Mouse (Mus musculus): ENCODE results near the gene Gjc1. TPM values are rescaled to one million over a fixed set of nuclear protein-coding genes. Genes with fewer than 3 reads are reported as not detected.

Gene Gjc1
- polyA plus RNA-seq, 1 experiment from 2014 or later, result 78.5 TPM

DNA sequence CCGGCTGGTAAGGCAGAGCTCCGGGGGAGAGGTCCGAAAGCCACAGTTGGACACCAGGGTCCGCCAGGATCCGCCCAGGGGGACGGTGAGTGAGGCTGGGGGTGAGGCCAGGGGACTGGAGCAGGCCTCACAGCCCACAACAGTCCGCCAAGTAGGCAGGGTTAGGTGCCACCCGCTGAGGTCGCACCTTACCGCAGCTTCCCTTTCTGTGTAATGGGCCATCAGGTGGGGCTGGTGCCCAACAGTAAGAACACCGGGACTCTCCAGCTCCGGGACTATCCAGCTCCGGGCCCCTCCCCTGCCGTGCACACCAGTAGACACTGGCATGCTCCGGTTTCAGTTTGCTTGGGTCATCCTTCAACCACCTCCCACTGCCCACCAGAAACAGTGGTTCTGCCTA lies 57.3 kb downstream of the Gjc1 start:
- ATAC-seq (ENCODE audit: low FRiP score), result no peak
- Histone ChIP-seq H3K4me1 (replicated peaks; ENCODE audit: control insufficient read depth, insufficient read depth, low read length) (peaks cover 6% of the 10 kb centered on the region; the same call in 1 of the 2 replicates), H3K4me2 (replicated peaks; ENCODE audit: low read depth, low read length) (peak overlapping the region; percentile 99), H3K4me3 (ENCODE audit: low read depth, low read length) (peak overlapping the region; percentile 58), H3K27me3 (ENCODE audit: control insufficient read depth, insufficient read depth, low read length) (peaks cover 6% of the 10 kb centered on the region), H3K36me3 (ENCODE audit: control insufficient read depth, insufficient read depth, low read length) (no peaks in the 10 kb centered on the region), H3K9me3 (ENCODE audit: control insufficient read depth, low read length) (no peaks in the 10 kb centered on the region), H3K9ac (ENCODE audit: low read depth, low read length) (peak overlapping the region; percentile 66), H3K27ac (ENCODE audit: low read depth, low read length) (0 out of 2 replicates have a peak overlapping the region, but pooled peaks have one; percentile 1)
- WGBS, result 5% methylated on average over 15 of the region's 15 CpGs
- DNase-seq (ENCODE audit: low spot score), result no peak

DNA sequence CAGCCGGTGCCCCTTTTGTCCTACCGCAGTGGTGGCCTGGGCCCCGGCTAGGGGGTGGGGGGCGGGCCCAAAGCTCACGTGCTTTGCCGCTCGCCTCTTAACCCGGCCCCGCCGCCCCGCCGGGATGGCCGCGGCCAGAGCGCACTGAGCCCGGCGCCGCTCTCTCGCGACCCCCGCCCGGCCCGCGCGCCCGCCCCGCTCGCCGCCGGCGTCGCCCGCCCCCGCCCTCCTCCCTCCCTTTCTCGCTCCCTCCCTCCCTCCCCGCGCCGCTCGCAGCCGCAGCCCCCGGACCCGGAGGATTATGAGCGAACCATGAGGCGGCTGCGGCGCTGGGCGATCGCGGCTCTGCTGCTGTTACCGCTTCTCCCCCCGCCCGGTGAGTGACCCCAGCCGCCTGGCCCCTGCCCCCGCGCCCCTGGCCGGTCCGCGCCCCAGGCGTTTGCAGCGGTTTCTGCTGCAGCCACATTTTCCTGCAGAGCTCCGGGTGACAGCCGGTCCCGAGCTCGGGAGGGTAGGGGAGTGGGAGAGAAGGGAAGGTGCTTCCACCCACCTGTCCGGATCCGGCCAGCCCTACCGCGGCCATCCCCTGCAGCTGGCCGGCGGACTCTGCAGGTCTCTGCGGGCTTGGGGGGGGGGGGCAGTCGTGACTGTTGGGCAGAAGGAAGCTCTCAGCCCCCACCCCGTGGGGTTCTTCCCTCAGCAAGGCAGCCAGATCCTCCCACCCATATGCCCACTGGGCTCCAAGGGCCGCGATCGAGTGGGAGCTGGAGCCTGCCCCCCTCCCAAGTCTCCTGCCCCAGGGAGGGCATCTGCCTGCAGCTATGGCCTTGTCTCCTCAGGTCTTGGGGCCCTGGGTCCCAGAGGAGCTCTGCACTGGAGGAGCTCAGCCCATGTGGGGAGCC lies 57.9 kb downstream of the Gjc1 start, which contains the start of gene Adam11:
Gene Adam11, plus strand, starts transcription at position 131 of the 902 bp plus-strand sequence.
- Histone ChIP-seq H3K9ac (ENCODE audit: low read depth, low read length) (peak within 1 kb of the TSS; percentile 66), H3K36me3 (ENCODE audit: control insufficient read depth, insufficient read depth, low read length) (no peaks in the 10 kb centered on the region), H3K4me1 (replicated peaks; ENCODE audit: control insufficient read depth, insufficient read depth, low read length) (peaks cover 4% of the 10 kb centered on the region; the same call in 1 of the 2 replicates), H3K27me3 (ENCODE audit: control insufficient read depth, insufficient read depth, low read length) (peaks cover 6% of the 10 kb centered on the region), H3K4me2 (replicated peaks; ENCODE audit: low read depth, low read length) (peak within 1 kb of the TSS; percentile 99), H3K4me3 (ENCODE audit: low read depth, low read length) (peak within 1 kb of the TSS; percentile 58), H3K27ac (ENCODE audit: low read depth, low read length) (peak within 1 kb of the TSS; percentile 1; the same call in 1 of the 2 replicates), H3K9me3 (ENCODE audit: control insufficient read depth, low read length) (no peaks in the 10 kb centered on the region)
- peak; percentile 52; the same call in 1 of the 2 replicates for ATAC-seq (ENCODE audit: low FRiP score)
- under 1% methylated on average over 38 of the region's 76 CpGs for WGBS
- DNase-seq (ENCODE audit: low spot score), result peak; percentile 54

DNA sequence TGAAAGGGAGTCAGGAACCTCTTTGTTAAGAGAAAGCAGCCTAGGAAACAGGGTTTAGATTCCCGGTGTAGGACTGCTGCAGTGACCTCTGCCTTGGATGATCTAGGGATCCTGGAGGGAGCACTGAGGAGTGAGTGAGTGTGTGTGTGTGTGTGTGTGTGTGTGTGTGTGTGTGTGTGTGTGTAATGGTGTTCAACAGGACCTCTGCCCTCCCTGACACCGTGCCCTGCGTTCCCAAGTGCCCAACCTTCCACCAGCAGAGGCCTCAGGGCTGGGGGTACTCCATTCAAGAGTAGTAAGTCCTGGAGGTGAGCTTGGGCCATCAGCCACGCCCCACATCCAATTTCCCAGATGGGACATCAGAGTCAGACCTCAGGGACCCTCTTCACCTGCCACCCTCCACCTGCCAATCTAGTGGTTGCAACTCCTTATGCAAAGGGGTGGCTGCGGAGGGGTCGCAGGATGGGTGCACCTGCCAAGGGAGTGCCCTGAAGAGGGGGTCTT lies 58.6 kb downstream of the Gjc1 start:
- 0 out of 2 replicates have a peak, but pooled peaks have one; percentile 15 for ATAC-seq (ENCODE audit: low FRiP score)

DNA sequence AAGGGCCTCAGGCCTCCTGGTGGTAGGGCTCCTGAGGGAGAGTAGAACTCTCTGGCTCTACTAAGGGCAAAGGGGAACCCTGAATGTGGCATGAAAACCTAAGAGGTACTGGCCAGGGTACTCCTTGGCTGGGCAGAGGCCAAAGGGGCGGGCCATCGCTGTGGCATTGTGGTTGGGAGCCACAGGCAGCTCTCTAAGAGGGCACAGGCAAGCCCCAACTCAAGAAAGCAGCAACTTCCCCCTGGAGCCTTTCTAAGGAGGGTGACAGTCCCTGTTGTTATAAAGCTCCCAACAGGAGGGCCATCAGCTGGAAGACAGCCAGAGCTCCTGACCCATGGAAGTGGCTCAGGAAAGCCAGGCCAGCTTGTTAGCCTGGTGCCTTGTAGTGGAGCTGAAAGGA lies 60.5 kb downstream of the Gjc1 start:
- peaks cover 6% of the 10 kb centered on the region; the same call in 1 of the 2 replicates for H3K27me3 ChIP-seq (ENCODE audit: control insufficient read depth, insufficient read depth, low read length)
- H3K9ac ChIP-seq (ENCODE audit: low read depth, low read length), result no peak overlapping the region
- DNase-seq (ENCODE audit: low spot score), result no peak

More for the DNA sequence above, 58.6 kb downstream of the Gjc1 start:
- no peak for DNase-seq (ENCODE audit: low spot score)
- Histone ChIP-seq H3K27ac (ENCODE audit: low read depth, low read length) (no peak overlapping the region), H3K9ac (ENCODE audit: low read depth, low read length) (peak overlapping the region; percentile 66; the same call in 1 of the 2 replicates), H3K9me3 (ENCODE audit: control insufficient read depth, low read length) (no peaks in the 10 kb centered on the region), H3K4me2 (replicated peaks; ENCODE audit: low read depth, low read length) (peak overlapping the region; percentile 99), H3K4me1 (replicated peaks; ENCODE audit: control insufficient read depth, insufficient read depth, low read length) (peaks cover 4% of the 10 kb centered on the region; the same call in 1 of the 2 replicates), H3K4me3 (ENCODE audit: low read depth, low read length) (peak overlapping the region; percentile 58), H3K36me3 (ENCODE audit: control insufficient read depth, insufficient read depth, low read length) (no peaks in the 10 kb centered on the region), H3K27me3 (ENCODE audit: control insufficient read depth, insufficient read depth, low read length) (peaks cover 6% of the 10 kb centered on the region)
- WGBS, result 14% methylated on average over 6 of the region's 6 CpGs

DNA sequence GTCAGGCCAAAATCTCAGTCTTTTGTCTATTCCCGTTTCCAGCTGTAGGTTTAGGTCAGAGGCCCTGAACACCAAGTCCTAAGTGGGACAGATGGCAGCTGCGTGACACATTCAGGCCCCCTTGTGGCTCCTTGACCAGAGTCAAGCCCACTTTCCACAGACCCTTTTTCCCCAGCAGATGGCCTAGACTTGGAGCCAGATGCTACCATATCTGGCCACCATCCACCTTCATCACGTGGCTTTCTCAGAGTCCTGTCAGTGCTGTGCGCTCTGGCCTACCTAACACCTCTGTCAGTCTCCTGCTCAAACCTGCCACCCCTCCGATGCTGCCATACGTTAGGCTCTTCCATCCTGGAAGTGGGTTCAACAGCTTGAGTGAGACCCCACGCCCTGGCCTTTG lies 64.1 kb downstream of the Gjc1 start:
- no peak overlapping the region for H3K4me2 ChIP-seq (replicated peaks; ENCODE audit: low read depth, low read length)
- no peak overlapping the region for H3K9ac ChIP-seq (ENCODE audit: low read depth, low read length)
- ATAC-seq (ENCODE audit: low FRiP score) (no peak), DNase-seq (ENCODE audit: low spot score) (no peak)
- no peak overlapping the region for H3K4me3 ChIP-seq (ENCODE audit: low read depth, low read length)
- no peaks in the 10 kb centered on the region for H3K9me3 ChIP-seq (ENCODE audit: control insufficient read depth, low read length)
- peaks cover 8% of the 10 kb centered on the region; the same call in 1 of the 2 replicates for H3K4me1 ChIP-seq (replicated peaks; ENCODE audit: control insufficient read depth, insufficient read depth, low read length)
- H3K27ac ChIP-seq (ENCODE audit: low read depth, low read length), result 0 out of 2 replicates have a peak overlapping the region, but pooled peaks have one; percentile 54
- WGBS, result 74% methylated on average over 7 of the region's 7 CpGs
- H3K36me3 ChIP-seq (ENCODE audit: control insufficient read depth, insufficient read depth, low read length), result no peaks in the 10 kb centered on the region
- H3K27me3 ChIP-seq (ENCODE audit: control insufficient read depth, insufficient read depth, low read length), result no peaks in the 10 kb centered on the region

More for the DNA sequence above, 60.5 kb downstream of the Gjc1 start:
- WGBS, result 92% methylated on average over 2 of the region's 2 CpGs
- H3K4me1 ChIP-seq (replicated peaks; ENCODE audit: control insufficient read depth, insufficient read depth, low read length), result peaks cover 9% of the 10 kb centered on the region; the same call in 1 of the 2 replicates
- H3K27ac ChIP-seq (ENCODE audit: low read depth, low read length), result no peak overlapping the region
- no peaks in the 10 kb centered on the region for H3K9me3 ChIP-seq (ENCODE audit: control insufficient read depth, low read length)
- H3K36me3 ChIP-seq (ENCODE audit: control insufficient read depth, insufficient read depth, low read length), result no peaks in the 10 kb centered on the region
- ATAC-seq (ENCODE audit: low FRiP score), result no peak
- H3K4me2 ChIP-seq (replicated peaks; ENCODE audit: low read depth, low read length), result no peak overlapping the region
- H3K4me3 ChIP-seq (ENCODE audit: low read depth, low read length), result no peak overlapping the region

DNA sequence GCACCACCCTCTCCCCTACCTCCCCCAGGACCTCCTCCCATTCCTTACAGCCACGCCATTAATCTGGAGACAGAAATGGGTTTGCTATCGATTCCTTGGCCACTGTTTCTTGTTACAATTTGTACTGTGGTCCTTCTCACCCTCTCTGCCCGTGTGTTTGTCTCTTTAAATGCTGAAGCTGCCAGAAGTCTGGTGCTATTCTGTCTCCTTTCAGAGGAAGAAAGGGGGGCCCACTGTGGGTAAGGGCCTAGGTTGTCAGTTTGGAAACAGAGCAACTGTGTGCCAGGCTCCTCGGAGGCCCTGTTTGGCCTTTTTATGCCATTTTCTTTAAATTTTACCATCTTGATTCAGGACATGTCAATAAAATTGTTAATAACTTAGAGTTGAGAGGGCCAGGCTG lies 65.1 kb downstream of the Gjc1 start:
- no peak for DNase-seq (ENCODE audit: low spot score)
- no peaks in the 10 kb centered on the region for H3K27me3 ChIP-seq (ENCODE audit: control insufficient read depth, insufficient read depth, low read length)
- no peaks in the 10 kb centered on the region for H3K9me3 ChIP-seq (ENCODE audit: control insufficient read depth, low read length)
- ATAC-seq (ENCODE audit: low FRiP score), result 0 out of 2 replicates have a peak, but pooled peaks have one; percentile 7
- no peaks in the 10 kb centered on the region for H3K36me3 ChIP-seq (ENCODE audit: control insufficient read depth, insufficient read depth, low read length)
- H3K9ac ChIP-seq (ENCODE audit: low read depth, low read length), result peak overlapping the region; percentile 36
- WGBS, result 49% methylated on average over 4 of the region's 4 CpGs
- H3K4me1 ChIP-seq (replicated peaks; ENCODE audit: control insufficient read depth, insufficient read depth, low read length), result peaks cover 8% of the 10 kb centered on the region; the same call in 1 of the 2 replicates
- H3K4me2 ChIP-seq (replicated peaks; ENCODE audit: low read depth, low read length), result peak overlapping the region; percentile 24; the same call in 1 of the 2 replicates
- H3K4me3 ChIP-seq (ENCODE audit: low read depth, low read length), result no peak overlapping the region
- peak overlapping the region; percentile 54 for H3K27ac ChIP-seq (ENCODE audit: low read depth, low read length)

DNA sequence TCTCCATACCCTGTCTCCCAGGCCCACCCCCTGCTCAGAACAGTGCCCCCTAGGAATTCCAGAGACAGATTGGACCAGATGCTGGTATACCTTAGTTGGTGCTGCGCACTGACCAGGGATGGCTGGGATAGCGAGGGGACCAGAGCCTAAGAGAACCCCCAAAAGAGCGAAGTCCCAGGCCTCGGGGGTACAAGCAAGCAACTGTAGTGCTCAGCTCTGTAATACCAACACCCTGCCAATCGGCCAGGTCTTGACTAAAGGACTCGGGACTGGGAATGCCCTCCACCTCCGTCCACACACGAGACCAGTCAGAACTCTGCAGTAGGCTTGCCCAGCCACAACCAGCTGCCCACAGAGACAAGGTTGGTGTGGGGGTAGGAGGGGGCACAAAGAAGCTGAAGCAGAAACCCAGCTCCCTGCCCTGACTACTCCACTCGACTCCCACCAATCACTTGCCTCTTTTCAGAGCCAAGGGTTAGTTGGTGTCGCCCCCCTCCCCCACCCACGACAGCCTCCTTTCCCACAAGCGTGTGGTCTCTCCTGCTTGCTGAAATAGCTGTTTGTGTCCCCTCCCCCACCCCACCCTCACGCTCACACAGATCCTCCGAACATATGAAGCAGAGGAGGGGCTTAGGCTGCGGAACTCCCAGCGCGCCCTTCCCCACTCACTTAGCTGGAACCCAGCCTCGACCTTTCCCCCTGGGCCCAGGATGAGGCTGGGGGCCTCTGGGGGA lies 65.7 kb downstream of the Gjc1 start:
- Histone ChIP-seq H3K4me2 (replicated peaks; ENCODE audit: low read depth, low read length) (peak overlapping the region; percentile 24; the same call in 1 of the 2 replicates), H3K9ac (ENCODE audit: low read depth, low read length) (peak overlapping the region; percentile 36), H3K27ac (ENCODE audit: low read depth, low read length) (peak overlapping the region; percentile 54), H3K36me3 (ENCODE audit: control insufficient read depth, insufficient read depth, low read length) (no peaks in the 10 kb centered on the region), H3K9me3 (ENCODE audit: control insufficient read depth, low read length) (no peaks in the 10 kb centered on the region), H3K27me3 (ENCODE audit: control insufficient read depth, insufficient read depth, low read length) (no peaks in the 10 kb centered on the region), H3K4me3 (ENCODE audit: low read depth, low read length) (no peak overlapping the region), H3K4me1 (replicated peaks; ENCODE audit: control insufficient read depth, insufficient read depth, low read length) (peaks cover 8% of the 10 kb centered on the region; the same call in 1 of the 2 replicates)
- ATAC-seq (ENCODE audit: low FRiP score) (peak; percentile 73), DNase-seq (ENCODE audit: low spot score) (peak; percentile 56)
- WGBS, result 45% methylated on average over 18 of the region's 18 CpGs
